Mouse (Mus musculus) cerebellum, postnatal 36 days (tissue): Measurements from ENCODE around the gene Trim60.
"Not testable (repeated sequence)": the region's sequence is repeated elsewhere in the genome, so short reads cannot be mapped to it uniquely, and the experiment has no call there.

Source experiments
- DNase-seq, 2 experiments: peaks; one replicate each; pipeline ENCODE4 v3.0.0; 2021 to 2022; ENCODE audit warnings: mixed read lengths in 2 of 2

Gene Trim60

DNA sequence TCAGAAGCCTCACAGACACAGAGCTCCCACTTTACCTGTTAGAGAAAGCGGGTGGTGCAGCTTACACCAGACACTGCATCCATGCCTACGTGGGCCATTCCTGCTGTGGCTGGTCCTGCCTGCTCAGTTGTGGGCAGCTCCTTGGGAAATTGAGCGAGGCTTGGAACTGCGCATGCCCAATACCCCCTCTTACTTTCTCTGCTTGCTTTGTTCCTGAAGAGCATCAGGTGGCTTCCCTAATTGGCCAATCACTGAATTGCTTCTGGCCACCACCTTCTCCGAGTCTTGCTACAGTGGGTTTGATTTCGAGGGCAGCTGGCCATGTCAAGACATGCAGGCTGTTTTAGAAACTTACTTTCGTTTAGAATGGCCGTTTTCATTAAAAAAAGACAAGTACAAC, at the start of gene Trim60, which contains the start of gene Trim61:
Trim60 (minus strand) TSS at position 162 of the 400 bp plus-strand sequence.
Trim61 (minus strand) TSS at position 101 of the 400 bp plus-strand sequence.
- DNase-seq = no peak

DNA sequence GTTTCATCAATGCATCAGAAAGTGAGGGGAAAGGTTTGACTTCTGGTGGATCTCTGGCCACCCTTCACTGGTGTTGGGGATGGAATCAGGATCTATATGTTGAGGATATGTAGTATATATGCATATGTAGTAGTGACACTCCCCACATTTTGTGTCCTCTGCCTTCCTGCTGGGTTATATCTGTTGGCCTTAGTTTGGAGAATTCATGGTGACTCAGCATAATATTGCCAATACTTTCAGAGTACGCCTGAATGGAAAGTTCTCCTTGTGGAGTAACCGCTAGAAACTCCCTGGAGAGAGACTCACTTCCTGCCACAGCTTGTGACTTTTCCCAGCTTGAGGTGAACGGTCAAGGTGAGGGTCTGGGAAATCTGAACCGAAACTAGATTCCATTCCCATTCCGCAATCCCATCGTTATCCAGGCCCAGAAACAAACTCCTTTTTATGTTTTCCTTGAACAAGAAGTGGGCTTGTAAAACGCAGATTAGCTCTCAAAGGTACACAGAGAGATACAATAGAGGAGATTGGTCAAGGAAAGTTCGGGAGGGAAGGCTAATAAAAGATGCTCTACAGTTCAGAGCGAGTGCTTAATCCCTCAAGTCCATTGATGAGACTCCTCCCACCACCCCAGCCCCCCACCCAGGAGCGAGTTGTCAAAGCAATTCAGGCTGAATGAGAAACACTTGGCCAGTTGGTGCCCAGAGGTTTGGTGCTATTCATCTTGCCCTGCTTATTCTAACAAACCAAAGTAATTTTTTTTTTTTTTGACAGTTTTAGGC, 49.5 kb upstream of the Trim60 start:
- no peak for DNase-seq

DNA sequence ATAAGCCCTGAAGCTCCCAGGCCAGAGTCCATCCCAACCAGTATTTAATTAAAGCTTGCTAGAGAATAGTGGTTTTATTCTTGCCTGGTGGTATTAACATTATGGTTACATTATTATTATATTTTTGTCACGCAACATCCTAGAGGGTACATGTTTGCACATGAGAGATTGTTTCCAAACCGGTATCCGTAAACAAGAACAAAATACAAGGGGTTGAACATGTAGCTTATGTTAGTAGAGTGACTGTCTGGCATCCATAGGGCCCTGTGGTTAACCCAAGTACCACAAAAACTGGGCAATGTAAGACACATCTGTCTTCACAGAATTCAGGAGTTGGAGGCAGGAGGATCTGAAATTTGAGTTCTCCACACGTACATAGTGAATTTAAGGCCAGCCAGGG, 48.6 kb upstream of the Trim60 start:
- no peak for DNase-seq

DNA sequence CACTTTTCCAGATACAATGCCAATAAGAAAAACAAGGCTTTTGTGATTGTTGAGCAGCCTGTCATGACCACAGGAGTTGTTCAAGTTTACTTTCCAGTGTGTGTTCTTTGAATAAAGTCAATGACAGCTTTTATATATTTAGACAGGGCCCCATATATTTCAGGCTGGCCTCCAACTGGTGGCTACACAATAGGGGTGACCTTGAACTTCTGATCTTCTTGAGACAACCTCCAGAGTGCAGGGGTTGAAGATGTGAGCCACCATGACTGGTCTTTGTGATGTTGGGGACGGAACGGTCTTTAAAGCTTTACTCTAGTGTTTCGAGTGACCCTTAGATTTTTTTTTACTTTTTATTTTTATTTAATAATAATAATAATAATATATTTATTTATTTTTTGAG, 47.2 kb upstream of the Trim60 start:
- no peak for DNase-seq

DNA sequence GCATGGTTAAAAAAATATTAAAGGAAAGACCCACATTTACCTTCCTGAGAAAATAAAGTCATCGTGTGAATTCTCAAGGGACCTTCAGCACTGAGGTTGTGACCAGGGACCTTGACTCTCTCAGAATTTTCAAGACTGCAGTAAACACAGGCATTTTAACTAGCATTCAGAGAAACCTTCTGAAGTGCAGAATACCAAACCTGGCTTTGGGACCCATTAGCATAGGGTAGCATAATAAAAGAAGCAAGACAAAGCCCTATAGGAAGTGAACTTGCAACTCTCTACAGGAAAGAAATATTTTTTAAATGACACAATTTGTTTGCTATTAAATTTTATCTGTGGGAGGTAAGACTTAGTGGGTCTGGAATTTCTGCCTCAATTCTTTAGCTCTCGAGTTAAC, 45.7 kb upstream of the Trim60 start:
- DNase-seq = no peak

DNA sequence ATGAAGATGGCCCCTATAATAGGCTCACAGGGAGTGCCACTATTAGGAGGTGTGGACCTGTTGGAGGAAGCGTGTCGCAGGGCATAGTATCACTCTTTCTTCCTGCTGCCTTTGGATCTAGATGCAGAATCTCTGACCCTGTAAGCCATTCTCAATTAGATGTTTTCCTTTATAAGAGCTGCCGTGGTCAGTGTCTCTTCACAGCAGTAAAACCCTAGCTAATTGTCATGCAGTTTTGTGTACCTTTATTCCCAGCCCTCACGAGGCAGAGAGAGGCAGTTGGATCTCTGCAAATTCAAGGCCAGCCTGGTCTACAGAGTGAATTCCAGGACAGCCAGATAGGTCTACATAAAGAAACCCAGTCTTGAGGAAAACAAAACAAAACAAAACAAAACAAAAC, 43.8 kb upstream of the Trim60 start:
- no peak for DNase-seq

DNA sequence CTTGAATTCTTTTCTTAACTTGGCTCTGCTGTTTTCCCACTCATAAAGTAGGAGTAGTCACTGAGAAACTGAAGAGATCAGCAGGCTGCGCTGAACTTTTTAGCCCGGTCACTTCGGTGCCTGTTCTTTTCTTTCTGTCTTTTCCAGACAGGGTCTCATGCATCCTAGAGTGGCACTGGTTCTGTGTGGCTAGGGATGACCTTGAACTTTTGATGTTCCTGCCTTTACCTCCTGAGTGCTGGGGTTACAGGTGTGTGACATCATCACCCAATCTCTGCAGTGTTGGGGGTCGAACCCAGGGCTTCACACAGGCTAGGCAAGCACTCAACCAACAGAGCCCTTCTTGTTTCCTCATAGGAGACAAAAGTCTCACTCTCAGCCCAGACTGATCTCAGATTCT, 38.3 kb upstream of the Trim60 start:
- no peak for DNase-seq

DNA sequence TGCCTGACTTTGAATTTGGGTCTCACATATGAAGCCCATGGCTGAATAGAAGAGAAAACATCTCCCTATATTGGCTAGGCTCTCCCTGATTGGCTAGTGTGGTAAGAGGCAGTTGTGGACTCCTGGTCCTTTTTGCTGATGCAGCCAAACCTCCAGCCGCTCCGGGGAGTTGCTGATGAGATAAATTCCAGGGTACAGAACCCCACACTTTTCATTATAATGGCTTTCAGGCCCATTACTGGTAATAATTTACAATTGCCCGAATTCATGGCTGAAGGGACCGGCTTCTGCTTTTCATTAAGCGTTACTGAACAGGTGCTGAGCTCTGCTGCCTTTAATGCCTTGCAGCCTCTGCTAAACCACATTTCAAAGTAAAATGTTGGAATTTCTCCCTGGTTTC, 35.6 kb upstream of the Trim60 start:
- no peak for DNase-seq

DNA sequence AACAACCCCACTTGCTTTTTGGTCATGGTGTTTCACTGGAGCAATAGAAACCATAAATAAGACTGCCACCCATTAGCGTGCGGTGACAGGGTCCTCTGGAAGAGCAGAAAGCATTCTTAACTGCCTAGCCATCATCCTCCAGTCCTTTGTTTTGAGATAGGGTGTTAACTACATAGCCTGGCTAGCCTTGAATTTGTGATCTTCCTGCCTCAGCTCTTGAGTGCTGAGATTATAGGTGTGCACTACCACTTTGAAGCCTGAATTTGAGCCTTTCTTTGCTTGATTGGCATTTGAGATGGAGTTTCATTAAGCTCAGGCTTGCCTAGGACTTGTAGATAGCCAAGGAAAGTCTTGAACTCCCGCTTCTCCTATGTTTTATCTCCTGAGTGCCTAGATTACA, 35.2 kb upstream of the Trim60 start:
- no peak for DNase-seq

DNA sequence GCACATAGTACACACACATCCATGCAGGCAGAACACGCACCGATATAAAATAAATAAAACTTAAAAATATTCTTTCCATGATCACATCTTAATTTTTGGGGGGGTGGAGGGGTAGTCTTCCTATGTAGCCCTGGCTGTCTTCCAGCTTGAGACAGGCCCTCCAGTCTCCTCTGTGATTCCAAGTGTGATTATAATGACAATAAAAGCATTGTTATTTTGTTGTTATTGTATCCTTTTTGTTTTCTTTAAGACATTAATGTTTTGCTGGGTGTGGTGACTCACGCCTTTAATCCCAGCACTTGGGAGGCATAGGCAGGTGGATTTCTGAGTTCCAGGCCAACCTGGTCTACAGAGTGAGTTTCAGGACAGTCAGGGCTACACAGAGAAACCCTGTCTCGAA, 29.4 kb upstream of the Trim60 start:
- no peak for DNase-seq

DNA sequence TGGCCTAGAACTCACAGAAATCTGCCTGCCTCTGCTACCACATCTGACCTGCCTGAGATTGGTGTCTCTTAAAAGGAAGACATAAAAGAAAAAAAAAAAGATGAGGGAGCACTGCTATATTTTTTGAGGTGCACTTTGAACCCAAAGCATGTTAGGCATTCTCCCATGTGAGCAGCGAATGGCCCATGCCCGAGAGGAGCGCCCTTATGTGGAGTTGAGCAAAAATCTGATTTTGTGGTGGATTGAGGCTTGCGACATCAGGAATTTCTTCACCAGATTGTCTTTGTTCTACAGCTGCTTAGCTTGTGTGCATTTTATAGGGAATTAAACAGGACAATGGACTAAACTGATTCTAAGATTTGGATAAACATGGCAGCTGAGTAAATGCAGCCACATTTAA, 28.8 kb upstream of the Trim60 start:
- DNase-seq = no peak

DNA sequence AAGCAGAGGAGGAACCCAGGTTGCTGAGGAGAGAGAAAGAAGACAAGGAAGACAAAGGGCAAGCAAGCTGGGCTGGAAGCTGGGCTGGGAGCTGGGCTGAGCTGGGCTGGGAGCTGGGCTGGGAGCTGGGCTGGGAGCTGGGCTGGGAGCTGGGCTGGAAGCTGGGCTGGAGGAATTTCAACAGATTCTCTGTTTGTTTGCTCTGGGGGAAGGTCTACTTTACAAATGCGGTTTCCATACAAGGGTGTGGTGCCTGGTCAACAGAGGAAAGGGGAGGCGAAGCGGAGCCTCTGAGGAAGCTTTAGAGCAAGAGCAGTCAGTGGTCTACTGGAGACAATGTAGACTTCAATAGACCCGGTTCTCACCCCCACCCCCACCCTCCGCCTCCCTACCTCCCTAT, 28.2 kb upstream of the Trim60 start:
- no peak for DNase-seq

DNA sequence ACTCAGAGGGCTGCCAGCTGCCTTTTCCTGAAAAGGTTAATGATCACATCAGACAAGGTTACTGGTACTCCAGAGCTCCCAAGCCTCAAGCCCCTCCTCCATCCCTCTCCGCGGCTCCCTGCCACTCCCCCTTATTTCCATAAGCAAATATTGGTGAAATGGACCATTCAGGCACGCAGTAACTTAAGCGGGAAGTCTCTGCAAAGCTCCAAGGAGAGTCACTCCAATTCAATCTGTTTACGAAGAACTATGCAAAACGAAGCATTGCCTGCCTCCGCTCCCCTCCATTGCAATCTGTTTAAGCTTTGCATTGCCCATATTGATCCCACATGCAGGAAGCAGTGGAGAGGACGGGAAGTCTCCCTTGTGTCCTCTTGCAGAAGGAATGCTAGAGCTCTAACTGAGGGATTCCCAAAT, 18.7 kb upstream of the Trim60 start, which contains the start of gene Apela:
Apela (minus strand) TSS at position 220 of the 417 bp plus-strand sequence.
- no peak for DNase-seq

DNA sequence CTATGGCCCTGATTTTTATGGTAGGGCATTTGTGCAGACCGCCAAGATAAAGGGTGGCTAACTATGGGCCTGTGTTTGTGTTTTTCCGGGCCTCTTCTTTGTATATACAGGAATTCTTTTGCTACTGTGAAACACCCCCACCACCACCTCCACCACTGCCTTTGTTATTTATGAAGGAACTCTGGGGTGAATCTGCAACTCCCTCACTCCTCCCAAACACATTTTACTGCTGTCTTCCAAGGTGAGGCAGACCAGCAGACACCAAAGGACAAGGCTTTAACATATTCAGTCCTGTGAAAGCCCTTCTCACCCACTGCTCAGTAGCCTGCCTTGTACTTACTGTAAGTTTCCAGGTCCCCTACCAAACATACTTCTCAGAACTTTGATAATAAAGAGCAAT, 15.8 kb upstream of the Trim60 start:
- no peak for DNase-seq

DNA sequence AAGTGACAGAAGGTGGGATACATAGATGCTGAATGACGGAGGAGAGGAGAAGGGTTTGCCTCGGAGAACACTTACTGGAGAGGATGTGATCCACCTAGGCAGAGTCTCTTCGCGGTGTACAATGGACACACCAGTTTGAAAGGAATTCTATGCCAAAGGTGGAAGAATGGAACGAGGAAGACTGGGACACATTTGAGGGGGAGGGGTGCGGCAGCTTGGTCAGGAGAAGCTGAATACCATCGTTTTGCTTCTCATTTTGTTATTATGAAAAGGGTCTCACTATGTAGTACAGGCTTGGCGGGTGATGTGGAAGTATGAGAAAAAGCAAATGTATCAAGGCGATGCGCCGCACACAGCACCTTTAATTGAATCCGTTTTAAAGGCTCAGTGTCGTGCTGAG, 14.7 kb upstream of the Trim60 start:
- DNase-seq = no peak

DNA sequence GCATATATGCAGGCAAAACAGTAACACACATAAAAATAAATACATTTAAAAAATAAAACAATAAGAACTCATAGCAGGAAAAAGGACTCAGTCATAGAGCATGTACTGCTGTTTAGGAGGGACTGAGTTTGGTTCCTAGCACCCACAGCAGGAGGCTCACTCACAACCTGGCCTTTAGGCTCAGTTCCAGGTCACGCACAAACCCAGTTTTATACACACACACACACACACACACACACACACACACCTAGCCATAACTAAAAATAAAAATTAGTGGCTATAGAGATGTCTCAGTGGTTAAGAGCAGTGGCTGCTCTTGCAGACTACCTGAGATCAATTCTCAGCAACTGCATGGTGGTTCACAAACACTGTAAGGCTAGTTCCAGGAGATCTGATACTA, 13.7 kb upstream of the Trim60 start:
- no peak for DNase-seq

DNA sequence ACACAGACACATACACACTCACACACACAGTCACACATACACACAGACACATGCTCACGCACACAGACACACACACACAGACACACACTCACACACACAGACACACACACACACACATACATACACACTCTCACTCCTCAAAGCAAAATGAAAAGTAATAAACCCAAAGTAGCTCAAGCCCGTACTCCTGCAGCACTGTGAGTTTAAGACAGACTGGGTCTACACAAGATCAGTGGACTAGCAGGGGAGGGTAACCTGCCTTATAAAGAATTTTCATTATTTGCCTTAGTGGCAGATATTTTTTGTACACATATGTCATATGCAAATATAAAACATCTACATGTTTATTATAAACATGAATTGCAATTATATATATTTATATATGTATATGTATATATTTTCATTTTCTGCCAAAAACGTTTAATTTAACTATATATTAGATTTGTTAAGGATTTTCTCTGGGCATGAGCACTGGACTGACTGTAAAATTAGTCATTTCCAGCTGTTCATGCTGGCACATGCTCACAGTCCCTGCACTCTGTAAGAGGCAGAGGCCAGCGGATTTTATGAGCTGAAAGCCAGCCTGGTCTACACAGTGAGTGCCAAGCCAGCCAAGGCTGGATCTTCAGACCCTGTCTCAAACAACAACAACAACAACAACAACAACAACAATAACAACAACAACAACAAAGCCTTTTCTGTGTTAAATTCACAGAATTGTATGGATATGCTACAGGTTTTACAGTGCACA, 12.5 kb upstream of the Trim60 start:
- no peak for DNase-seq

DNA sequence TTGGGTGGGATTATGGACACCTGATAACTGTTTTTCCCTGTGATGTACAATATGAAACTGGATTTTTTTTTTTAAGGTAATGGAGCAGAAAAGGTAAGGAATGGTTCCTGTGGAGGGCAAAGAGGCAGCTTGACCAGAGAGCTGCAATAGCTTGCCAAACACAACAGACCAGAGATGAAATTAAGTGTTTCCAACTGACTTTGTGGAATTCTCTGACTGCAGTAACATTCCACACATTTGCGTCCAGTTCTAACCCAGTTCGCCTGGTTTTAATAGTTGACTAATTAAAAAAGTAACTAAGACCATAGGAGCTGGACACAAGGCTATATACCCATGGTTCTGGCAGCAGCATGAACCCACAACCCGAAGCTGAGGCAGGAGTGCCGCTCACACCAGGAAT, 11.4 kb upstream of the Trim60 start:
- DNase-seq = no peak

DNA sequence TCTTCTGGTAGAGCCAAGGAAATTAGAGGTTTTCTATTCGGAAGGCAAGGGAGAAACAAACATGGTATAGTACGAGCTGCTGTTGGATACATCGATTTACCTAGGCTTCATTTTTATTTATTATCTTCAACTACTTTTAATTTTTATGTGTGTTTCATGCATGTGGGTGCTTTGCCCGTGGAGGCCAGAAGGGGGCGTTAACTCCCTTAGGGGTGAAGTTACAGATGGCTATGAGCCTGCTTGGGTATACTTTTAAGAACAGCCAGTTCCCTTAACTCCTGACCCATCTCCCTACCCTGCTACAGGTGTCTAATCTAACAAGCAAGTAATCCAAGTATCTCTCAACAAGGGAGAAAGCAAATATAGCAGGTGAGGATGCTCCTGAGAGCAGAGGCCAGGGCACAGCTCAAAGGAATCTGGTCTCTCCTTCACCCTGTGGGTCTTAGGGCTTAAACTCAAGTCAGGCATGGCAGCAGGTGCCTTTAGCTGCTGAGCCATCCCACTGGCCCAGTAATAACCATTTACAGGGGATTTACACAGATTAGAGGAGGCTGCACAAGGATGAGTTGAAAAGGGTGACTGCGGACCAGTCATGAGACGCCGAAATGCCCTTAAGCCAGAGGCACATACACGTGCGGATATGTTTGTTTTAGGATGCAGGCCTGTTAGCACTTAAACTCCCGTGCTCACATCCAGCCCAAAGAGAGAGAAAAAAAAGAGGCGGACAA, 10.7 kb upstream of the Trim60 start:
- DNase-seq = no peak

DNA sequence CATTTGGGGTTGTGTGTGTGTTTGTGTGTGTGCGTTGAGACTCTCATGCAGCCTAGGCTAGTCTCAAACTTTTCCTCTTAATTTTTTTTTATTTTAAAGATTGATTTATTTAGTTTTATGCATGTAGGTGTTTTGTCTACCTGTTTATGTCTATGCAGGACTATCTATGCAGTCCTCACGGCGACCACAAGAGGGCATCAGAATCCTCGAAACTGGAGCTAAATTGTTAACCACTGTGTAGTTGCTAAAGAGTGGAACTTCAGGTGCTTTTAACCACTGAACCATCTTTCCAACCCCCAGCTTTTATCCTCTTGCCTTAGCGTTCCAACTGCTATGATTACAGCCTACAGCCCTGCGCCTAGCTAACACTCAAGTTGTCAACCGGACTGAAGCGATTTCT, 4.1 kb upstream of the Trim60 start:
- DNase-seq = peak; percentile 51 to 63

DNA sequence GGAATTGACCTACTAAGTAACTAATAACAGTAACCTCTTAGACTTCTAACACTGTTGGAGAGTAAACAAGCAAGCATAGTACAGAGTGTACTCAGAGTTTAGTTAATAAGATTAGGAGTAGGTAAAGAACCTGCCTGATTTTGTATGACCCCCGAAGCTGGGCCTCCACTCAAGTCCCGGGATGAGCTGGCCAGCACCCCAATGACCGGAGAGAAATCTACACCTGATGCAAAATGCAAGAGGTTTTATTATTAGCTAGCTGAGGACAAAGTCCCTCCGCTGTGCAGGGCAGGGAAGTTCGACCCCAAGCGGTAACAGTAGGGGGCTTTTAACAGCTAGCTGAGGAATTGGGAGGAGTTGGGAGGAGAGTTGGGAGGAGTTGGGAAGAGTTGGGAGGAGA, 10.8 kb downstream of the Trim60 start:
- not testable (repeated sequence) for DNase-seq

DNA sequence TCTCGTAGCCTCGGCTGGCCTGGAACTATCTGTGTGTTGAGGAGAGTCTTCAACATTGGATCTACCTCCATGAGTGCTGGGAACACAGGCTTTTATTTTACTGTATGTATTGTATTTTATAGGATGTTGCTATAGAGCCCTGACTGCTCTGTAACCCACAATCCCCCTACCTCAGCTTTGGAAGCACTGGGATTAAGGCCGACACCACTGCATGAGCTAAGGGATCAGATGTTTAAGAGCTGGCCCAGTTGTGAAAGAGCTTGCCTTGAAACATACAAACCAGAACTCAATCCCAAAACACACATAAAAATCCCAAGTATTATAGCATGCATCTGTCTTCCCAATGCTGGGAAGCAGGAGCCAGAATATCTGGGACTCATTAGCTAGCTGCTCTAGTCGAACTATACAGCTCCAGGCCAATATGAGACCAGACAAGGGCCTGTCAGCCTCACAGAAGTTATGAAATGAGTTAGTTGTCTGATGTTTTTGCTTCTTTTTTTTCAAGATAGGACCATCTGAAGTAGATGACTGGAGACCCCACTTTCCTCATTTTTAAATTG, 19.5 kb downstream of the Trim60 start:
- DNase-seq = no peak

DNA sequence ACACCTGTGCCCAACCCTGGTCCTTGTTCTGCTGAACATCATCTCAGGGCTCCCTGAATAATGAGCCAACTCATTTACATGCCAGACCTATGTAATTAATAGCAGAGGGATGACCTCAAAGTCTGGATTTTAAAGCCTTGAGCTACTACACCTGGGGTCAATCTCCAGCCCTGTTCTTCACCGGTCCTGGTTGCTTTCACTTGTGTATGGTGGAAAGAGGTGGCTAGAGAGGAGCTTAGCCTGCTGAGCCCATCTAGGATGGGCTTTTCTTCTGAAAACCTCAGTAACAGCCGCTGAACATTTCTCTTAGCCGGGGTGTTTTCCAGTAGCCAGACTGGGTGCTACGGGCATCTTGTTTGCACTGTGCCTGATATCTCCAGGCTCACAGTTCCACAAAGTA, 30.7 kb downstream of the Trim60 start, which contains the start of gene Trim75:
Trim75 (minus strand) TSS at position 101 of the 400 bp plus-strand sequence.
- DNase-seq = no peak
